Mouse (Mus musculus): ENCODE measurements around the gene B4galnt1.

DNA sequence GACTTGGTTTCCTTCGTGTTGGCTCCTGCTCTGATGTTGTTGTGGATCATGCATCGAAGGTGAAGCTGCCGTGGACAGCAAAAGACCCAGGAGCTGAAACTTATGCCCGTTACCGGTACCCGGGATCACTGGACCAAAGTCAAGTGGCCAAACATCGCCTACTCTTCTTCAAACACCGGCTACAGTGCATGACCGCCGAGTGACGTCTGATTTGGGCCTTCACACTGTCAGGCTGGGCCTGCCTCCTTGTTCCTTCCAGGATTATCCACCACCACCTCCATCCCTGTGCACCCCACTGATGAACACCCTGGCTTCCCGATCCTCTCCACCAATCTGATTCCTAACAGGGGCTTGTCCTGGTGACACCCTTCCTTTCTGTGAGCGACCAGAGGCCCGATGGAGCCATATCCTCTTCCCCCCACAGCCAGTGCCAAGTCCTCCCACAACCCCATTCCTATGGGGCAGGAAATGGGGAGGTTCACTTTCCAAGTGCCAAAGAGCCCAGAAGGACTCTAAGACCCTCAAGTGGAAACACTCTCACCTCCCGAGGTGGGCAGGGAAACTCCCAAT, 6.7 kb downstream of the B4galnt1 start:
- TF ChIP-seq POLR2A (IDR thresholded peaks at IDR 0.05; ENCODE audit: control insufficient read depth in 1 of 2, insufficient read depth in 1 of 2, low read depth in 1 of 2, low read length in 2 of 2, poor library complexity in 1 of 2) = no peak
- TF ChIP-seq CTCF (IDR thresholded peaks at IDR 0.05 in 2 of 3, conservative IDR thresholded peaks at IDR 0.05 in 1 of 3; ENCODE audit: control insufficient read depth in 1 of 3, insufficient read depth in 1 of 3, low read depth in 2 of 3, low read length in 3 of 3, poor library complexity in 1 of 3, severe bottlenecking in 1 of 3) = no peak
- TF ChIP-seq MAZ (IDR thresholded peaks at IDR 0.05; ENCODE audit: low read depth, low read length) = no peak
- TF ChIP-seq BHLHE40 (IDR thresholded peaks at IDR 0.05; ENCODE audit: borderline replicate concordance, low read depth, low read length) = no peak
- no peak for TF ChIP-seq EP300 (IDR thresholded peaks at IDR 0.05; ENCODE audit: low read depth in 1 of 2, low read length in 2 of 2)
- TF ChIP-seq RAD21 (IDR thresholded peaks at IDR 0.05; ENCODE audit: low read depth, low read length) = no peak
- no peak for TF ChIP-seq ETS1 (IDR thresholded peaks at IDR 0.05; ENCODE audit: low read depth, low read length)
- no peak for TF ChIP-seq GABPA (IDR thresholded peaks at IDR 0.05; ENCODE audit: low read depth, low read length)
- no peak for TF ChIP-seq CHD2 (IDR thresholded peaks at IDR 0.05; ENCODE audit: low read length)
- no peak for TF ChIP-seq POLR2AphosphoS5 (IDR thresholded peaks at IDR 0.05; ENCODE audit: borderline replicate concordance, low read depth, low read length)
- no peak for TF ChIP-seq CHD1 (IDR thresholded peaks at IDR 0.05; ENCODE audit: low read depth, low read length)
- TF ChIP-seq MAFK (IDR thresholded peaks at IDR 0.05; ENCODE audit: borderline replicate concordance, low read depth, low read length) = no peak
- TF ChIP-seq ELF1 (IDR thresholded peaks at IDR 0.05; ENCODE audit: low read depth, low read length) = no peak

Measured in MEL (cell line).